Mouse (Mus musculus): ENCODE results near the gene Cyp2g1. TPM values are rescaled to one million over a fixed set of nuclear protein-coding genes. Genes with fewer than 3 reads are reported as not detected.

The Cyp2g1 gene
- total RNA-seq, 2 experiments from 2014 or later = not detected

Other genes with a start within 250 kb of the Cyp2g1 start
- not detected for gene Vmn1r185, start 190.4 kb upstream of the Cyp2g1 start, total RNA-seq (2021)
- gene Cyp2b23, start 122.5 kb upstream of the Cyp2g1 start, total RNA-seq (2021) = not detected
- not detected for gene Cyp2b19, start 51.8 kb upstream of the Cyp2g1 start, total RNA-seq (2021)
- gene Cyp2a5, start 26.4 kb downstream of the Cyp2g1 start, total RNA-seq (2021) = not detected
- not detected for gene Cyp2a22, start 130.5 kb downstream of the Cyp2g1 start, total RNA-seq (2021)
- under 1 TPM in 1 of 2 experiments, not detected in 1; 0.20 TPM for gene Cyp2a12, start 220.2 kb downstream of the Cyp2g1 start, total RNA-seq (2021)

Data from gastrocnemius, postnatal 10 days (tissue).